Mouse (Mus musculus) small intestine, adult 2 months (tissue): ENCODE results near the gene Nsfl1c. TPM values are rescaled to one million over a fixed set of nuclear protein-coding genes. Genes with fewer than 3 reads are reported as not detected.

Source experiments
- H3K27ac ChIP-seq: fragments of 200-500 bp; 2 replicates; pipeline ENCODE4 v1.5.1; 2012; ENCODE audit warnings: low read depth, low read length, control low read depth, inconsistent platforms; ENCODE audit not compliant: insufficient read depth
- H3K27me3 ChIP-seq: fragments of 200-500 bp; 2 replicates; pipeline ENCODE4 v1.6.1; 2012; ENCODE audit warnings: mild to moderate bottlenecking, moderate library complexity, low read length, inconsistent platforms; ENCODE audit not compliant: control insufficient read depth, insufficient read depth
- H3K36me3 ChIP-seq: fragments of 200-500 bp; 2 replicates; pipeline ENCODE4 v1.6.1; 2012; ENCODE audit warnings: mild to moderate bottlenecking, low read length, control low read depth, inconsistent platforms; ENCODE audit not compliant: control insufficient read depth, insufficient read depth
- H3K4me1 ChIP-seq: fragments of 200-500 bp; 2 replicates; pipeline ENCODE4 v1.6.1; 2012; ENCODE audit warnings: low read length, inconsistent platforms, mixed read lengths; ENCODE audit not compliant: control insufficient read depth, insufficient read depth, insufficient read length
- H3K4me3 ChIP-seq: fragments of 200-500 bp; 2 replicates; pipeline ENCODE4 v1.5.1; 2012; ENCODE audit warnings: low read depth, mild to moderate bottlenecking, control low read depth, inconsistent platforms, low read length, moderate library complexity
- CTCF ChIP-seq: fragments of 200-500 bp; IDR thresholded peaks from 2 replicates; pipeline ENCODE4 v1.5.1; 2012; ENCODE audit warnings: low read depth, mild to moderate bottlenecking, control low read depth, inconsistent platforms, low read length, moderate library complexity, mixed read lengths; ENCODE audit not compliant: insufficient replicate concordance, insufficient read length; ENCODE audit errors: extremely low read depth
- POLR2A ChIP-seq: fragments of 200-500 bp; IDR thresholded peaks from 2 replicates; pipeline ENCODE4 v1.6.1; 2012; ENCODE audit warnings: low read depth, mild to moderate bottlenecking, control low read depth, inconsistent platforms, low read length, moderate library complexity
- WGBS: fragments of 180-500 bp; shearing (Covaris S2); methylation state at CpG from one replicate; pipeline ENCODE4 v1.1.7; 2018; 5-methylcytosine and 5-hydroxymethylcytosine counted together
- polyA plus RNA-seq: library from polyadenylated mRNA; depleted of rRNA; stranded (reverse); fragments of >200 nt; gene quantifications from 2 replicates; pipeline ENCODE4 v1.2.3, GENCODE M21; 2012

The Nsfl1c gene
- polyA plus RNA-seq, 1 experiment: 31.1 TPM

DNA sequence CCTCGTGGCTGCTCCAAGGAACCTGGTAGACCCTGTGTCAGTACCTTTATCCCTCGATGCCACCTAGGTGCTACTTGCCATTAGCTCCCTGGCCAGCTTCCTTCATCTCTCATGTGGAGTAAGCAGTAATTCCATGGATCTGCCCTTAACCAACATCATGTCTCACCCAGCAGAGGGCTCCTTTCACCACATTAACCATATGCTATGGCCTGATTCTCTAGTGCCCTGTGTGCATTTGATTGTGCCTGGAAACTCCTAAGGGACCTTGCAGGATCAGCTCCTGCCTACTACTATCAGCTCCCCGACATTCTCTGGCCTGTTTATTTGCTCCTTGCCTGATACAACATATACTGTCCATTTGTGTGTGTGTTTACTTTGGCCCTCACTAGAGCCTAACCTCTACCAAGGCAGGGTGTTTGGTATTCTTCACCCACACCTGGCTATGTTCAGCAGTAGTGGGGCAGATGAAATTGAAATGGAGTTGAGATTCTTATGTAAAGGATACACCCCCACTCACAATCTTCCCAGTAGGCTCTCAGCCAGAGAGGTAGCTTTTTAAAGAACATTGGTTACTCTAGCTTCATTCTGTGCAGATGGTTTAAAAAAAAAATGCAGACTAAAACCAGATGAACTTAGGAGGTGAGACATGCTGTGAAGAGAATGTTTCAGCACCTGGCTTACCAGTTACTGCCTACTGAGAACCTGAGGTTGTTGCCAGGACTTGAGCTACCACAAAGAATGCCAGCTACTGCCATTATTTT lies 19.7 kb downstream of the Nsfl1c start:
- no peak overlapping the region for H3K4me3 ChIP-seq
- no peak overlapping the region for H3K27ac ChIP-seq
- 79% methylated on average over 3 of the region's 3 CpGs for WGBS
- H3K4me1 ChIP-seq: peaks cover 4% of the 10 kb centered on the region; the same call in 1 of the 2 replicates
- H3K36me3 ChIP-seq: peaks cover 34% of the 10 kb centered on the region
- TF ChIP-seq POLR2A (no peak), CTCF (no peak)
- H3K27me3 ChIP-seq: no peaks in the 10 kb centered on the region

DNA sequence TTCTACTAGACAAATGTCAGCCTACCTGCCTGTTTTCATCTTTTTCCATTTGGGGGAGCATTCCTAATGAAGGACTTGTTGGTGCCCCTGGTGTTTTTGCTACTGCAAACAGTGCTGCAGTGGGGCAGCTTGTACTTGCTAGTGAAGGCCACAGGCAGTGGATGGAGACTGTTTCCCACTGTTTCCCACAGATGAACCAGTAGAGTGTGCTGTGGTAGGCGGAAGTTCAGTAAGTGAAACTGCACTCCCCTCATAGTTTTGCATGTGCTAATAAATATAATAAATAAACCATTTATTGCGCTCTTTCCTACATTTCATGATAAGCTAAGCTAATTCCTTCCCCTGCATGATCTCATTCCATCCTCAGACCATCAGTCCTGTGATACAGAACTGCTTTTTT lies 25.0 kb downstream of the Nsfl1c start:
- 58% methylated on average over 2 of the region's 2 CpGs for WGBS
- no peak overlapping the region for H3K27ac ChIP-seq
- TF ChIP-seq POLR2A (no peak), CTCF (no peak)

DNA sequence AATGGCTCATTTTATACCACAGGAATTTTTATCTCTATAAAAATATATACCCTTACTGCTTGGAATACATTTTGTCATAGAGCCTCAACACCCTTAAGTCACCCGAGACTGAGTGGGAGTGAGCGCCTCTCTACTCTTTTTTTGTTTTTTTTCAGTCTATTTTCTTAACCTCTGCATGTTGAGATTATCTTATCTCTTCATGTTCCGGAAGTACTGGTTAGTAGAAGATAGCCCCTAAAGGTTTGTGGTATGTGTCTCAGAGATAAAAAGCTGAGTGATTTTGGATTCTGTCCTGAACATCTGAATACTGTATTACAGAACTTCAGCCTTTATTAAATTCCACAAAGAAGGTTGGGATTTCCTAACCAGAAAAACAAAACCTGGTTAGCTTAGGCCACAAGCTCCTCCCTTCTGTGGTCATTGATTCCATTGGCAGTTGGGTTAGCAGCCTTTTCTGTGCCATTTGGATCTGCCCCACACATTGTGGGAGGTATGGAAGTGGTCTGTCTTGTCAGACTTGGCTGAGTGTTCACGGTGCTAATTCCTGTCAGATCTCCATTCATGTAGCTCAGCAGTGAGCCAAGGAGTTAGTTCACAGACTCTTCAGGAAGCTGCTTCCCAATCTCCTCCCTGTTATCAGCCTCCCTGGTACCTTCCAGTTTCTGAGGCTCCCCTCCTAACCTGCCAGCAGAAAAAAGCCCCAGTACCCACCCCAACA lies 30.5 kb downstream of the Nsfl1c start:
- TF ChIP-seq CTCF: no peak
- TF ChIP-seq POLR2A: no peak
- Histone ChIP-seq H3K27me3 (no peaks in the 10 kb centered on the region), H3K27ac (no peak overlapping the region), H3K4me1 (no peaks in the 10 kb centered on the region), H3K36me3 (peaks cover 7% of the 10 kb centered on the region), H3K4me3 (no peak overlapping the region)
- WGBS: 48% methylated on average over 4 of the region's 4 CpGs

More for the DNA sequence above, 25.0 kb downstream of the Nsfl1c start:
- Histone ChIP-seq H3K4me1 (no peaks in the 10 kb centered on the region), H3K4me3 (no peak overlapping the region), H3K27me3 (no peaks in the 10 kb centered on the region), H3K36me3 (peaks cover 19% of the 10 kb centered on the region)

DNA sequence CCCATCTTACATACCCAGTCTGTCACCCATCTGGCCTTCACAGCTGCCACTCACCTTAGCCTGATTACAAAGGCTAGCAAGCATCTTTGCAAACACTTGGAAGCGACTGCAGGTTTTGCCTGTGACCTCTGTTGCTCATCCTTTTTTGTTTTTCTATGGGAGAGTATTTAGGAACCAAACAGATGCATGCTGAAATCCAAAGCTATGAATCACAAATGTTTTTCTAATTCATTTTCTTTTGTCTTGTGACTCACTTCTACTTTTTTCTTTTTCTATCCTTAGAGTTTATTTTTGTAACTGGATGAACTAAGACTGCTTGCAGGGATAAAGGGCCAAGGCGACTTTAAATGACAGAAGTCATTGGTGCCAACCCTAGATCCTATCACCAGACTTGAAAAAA lies 31.5 kb downstream of the Nsfl1c start:
- Histone ChIP-seq H3K4me3 (no peak overlapping the region), H3K36me3 (peaks cover 2% of the 10 kb centered on the region; the same call in 1 of the 2 replicates), H3K27me3 (no peaks in the 10 kb centered on the region), H3K27ac (no peak overlapping the region), H3K4me1 (peaks cover 6% of the 10 kb centered on the region; the same call in 1 of the 2 replicates)
- 78% methylated on average over 2 of the region's 2 CpGs for WGBS
- no peak for TF ChIP-seq POLR2A
- no peak for TF ChIP-seq CTCF

DNA sequence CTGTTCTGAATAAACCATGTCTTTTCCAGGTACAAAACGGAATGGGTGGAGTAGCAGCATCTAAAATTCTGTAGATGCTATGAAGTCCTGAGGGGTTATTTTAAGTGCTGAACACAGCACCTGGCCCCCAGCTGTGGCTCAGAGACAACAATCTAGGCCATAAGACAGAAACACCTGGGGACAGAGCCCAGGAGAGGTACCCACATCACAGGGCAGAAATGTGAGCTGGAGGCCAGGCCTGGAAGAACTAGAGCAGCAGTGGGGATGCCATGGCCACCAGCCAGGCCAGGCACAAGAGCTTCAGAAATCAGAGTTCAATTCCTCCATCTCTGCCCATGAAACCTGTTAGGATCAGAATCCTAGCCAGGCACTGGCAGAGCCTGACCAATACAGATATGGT lies 34.1 kb downstream of the Nsfl1c start:
- no peaks in the 10 kb centered on the region for H3K27me3 ChIP-seq
- H3K36me3 ChIP-seq: no peaks in the 10 kb centered on the region
- WGBS: 96% methylated on average over 1 of the region's 1 CpGs
- H3K4me1 ChIP-seq: peaks cover 8% of the 10 kb centered on the region; the same call in 1 of the 2 replicates
- TF ChIP-seq CTCF: no peak
- no peak for TF ChIP-seq POLR2A
- H3K27ac ChIP-seq: no peak overlapping the region
- H3K4me3 ChIP-seq: no peak overlapping the region

DNA sequence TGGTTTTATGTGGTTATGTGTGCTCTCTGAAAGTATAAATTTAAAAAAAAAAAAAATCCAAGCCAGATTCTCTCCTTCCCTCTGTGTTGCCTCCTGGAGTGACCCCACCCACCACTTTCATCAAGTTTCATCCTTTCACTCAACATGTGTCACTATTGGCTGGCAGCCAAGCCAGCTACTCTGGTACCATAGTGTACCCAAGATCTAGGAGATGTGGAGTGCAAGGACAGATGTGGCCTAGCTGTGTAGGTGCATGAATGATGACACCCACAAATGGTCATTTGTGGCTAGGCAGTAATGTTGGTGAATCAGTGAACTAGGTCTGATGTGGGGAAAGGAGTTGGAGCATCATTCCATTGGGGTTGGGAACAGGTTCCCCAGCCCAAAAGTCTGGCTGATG lies 35.2 kb downstream of the Nsfl1c start:
- Histone ChIP-seq H3K27ac (no peak overlapping the region), H3K4me1 (peaks cover 8% of the 10 kb centered on the region; the same call in 1 of the 2 replicates), H3K36me3 (no peaks in the 10 kb centered on the region), H3K4me3 (no peak overlapping the region), H3K27me3 (no peaks in the 10 kb centered on the region)
- no peak for TF ChIP-seq CTCF
- TF ChIP-seq POLR2A: no peak

DNA sequence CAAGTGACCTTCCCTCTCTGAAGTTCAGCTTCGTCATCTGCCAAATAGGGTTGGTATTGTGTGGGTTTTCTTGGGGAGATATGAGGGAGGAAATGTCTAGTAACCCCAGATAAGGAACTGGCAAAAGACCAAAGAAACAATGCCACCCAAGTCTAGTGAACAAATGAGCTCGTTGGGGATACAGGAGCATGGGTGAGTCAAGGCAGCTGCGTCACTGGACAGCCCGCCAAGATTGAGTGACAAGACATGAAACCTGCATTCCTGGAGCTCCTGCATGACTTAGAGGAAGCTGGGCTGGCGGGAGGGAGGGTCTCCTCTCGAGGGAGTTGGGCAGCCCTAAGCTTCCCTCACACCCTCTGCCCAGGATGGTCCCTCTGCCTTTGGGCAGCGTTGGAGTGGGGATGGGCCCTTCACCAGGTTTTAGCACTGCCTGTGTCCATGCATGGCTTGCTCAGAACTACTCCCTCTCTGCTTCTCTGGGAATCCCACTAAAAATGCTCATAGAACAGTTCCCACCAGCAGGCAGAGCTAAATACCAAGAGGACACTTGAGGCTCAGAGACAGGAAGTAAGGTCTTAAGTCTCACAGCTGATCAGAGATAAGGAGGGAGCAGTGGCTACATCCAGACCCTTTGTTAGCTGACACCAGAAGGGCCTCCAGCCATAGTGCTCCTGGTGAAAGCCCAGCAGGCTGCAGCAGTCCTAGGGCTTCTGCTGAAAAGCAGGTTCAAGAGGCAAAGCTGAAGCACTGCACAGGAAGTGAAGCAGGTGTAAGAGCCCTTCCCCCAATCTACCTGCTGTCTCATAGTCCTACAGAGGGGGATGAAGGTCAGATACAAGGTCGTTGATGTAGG lies 36.6 kb downstream of the Nsfl1c start:
- Histone ChIP-seq H3K4me3 (no peak overlapping the region), H3K27ac (no peak overlapping the region; the same call in 1 of the 2 replicates), H3K27me3 (no peaks in the 10 kb centered on the region), H3K4me1 (peaks cover 8% of the 10 kb centered on the region; the same call in 1 of the 2 replicates), H3K36me3 (no peaks in the 10 kb centered on the region)
- TF ChIP-seq POLR2A (no peak), CTCF (no peak)
- 21% methylated on average over 8 of the region's 8 CpGs for WGBS
